Mouse (Mus musculus): ENCODE data around the gene Zfp423. TPM values are rescaled to one million over a fixed set of nuclear protein-coding genes. Genes with fewer than 3 reads are reported as not detected.

Zfp423 gene
- 6.4 and 7.5 TPM in 2 replicates for polyA plus RNA-seq (2012; rRNA removed)

GRCm38 (mm10) chr8:87959320-87959920 is at the start of gene Zfp423:
TSS of gene Zfp423 (minus strand) at chr8:87959595.
- no peak for DNase-seq
- Histone ChIP-seq H3K4me3 (replicated peaks; ENCODE audit: extremely low read depth, low read depth, low read length) (peak within 1 kb of the TSS; percentile 71), H3K4me1 (ENCODE audit: control insufficient read depth, insufficient read depth, low read length) (peaks cover 5% of the 10 kb centered on the region; the same call in 1 of the 2 replicates)
- WGBS = 1% methylated on average over 40 of the region's 48 CpGs
- TF ChIP-seq CTCF (IDR thresholded peaks at IDR 0.05; ENCODE audit: insufficient read depth, low read length) (no peak), POLR2A (IDR thresholded peaks at IDR 0.05; ENCODE audit: borderline replicate concordance, extremely low read depth, low read depth, low read length) (no peak)

GRCm38 (mm10) chr8:88006811-88007210 is 47.4 kb upstream of the Zfp423 start:
- TF ChIP-seq POLR2A (IDR thresholded peaks at IDR 0.05; ENCODE audit: borderline replicate concordance, extremely low read depth, low read depth, low read length) = no peak
- no peak for TF ChIP-seq CTCF (IDR thresholded peaks at IDR 0.05; ENCODE audit: insufficient read depth, low read length)
- 51% methylated on average over 5 of the region's 5 CpGs for WGBS
- no peak for DNase-seq

GRCm38 (mm10) chr8:87984778-87985177 is 25.4 kb upstream of the Zfp423 start:
- TF ChIP-seq CTCF (IDR thresholded peaks at IDR 0.05; ENCODE audit: insufficient read depth, low read length) = no peak
- no peak for TF ChIP-seq POLR2A (IDR thresholded peaks at IDR 0.05; ENCODE audit: borderline replicate concordance, extremely low read depth, low read depth, low read length)
- Histone ChIP-seq H3K4me3 (replicated peaks; ENCODE audit: extremely low read depth, low read depth, low read length) (no peak overlapping the region), H3K4me1 (ENCODE audit: control insufficient read depth, insufficient read depth, low read length) (no peaks in the 10 kb centered on the region)
- DNase-seq = no peak
- 29% methylated on average over 5 of the region's 5 CpGs for WGBS

More at GRCm38 (mm10) chr8:88006811-88007210, 47.4 kb upstream of the Zfp423 start:
- Histone ChIP-seq H3K4me3 (replicated peaks; ENCODE audit: extremely low read depth, low read depth, low read length) (no peak overlapping the region), H3K4me1 (ENCODE audit: control insufficient read depth, insufficient read depth, low read length) (no peaks in the 10 kb centered on the region)

- no peaks in the 10 kb centered on the region for H3K4me1 ChIP-seq (ENCODE audit: control insufficient read depth, insufficient read depth, low read length)
Observed at GRCm38 (mm10) chr8:87984032-87984431, 24.6 kb upstream of the Zfp423 start.

GRCm38 (mm10) chr8:87982936-87983335 is 23.5 kb upstream of the Zfp423 start:
- H3K4me3 ChIP-seq (replicated peaks; ENCODE audit: extremely low read depth, low read depth, low read length) = no peak overlapping the region
- TF ChIP-seq CTCF (IDR thresholded peaks at IDR 0.05; ENCODE audit: insufficient read depth, low read length) (no peak), POLR2A (IDR thresholded peaks at IDR 0.05; ENCODE audit: borderline replicate concordance, extremely low read depth, low read depth, low read length) (no peak)
- H3K4me1 ChIP-seq (ENCODE audit: control insufficient read depth, insufficient read depth, low read length) = no peaks in the 10 kb centered on the region
- WGBS = 91% methylated on average over 4 of the region's 4 CpGs
- DNase-seq = no peak

More at GRCm38 (mm10) chr8:87984032-87984431, 24.6 kb upstream of the Zfp423 start:
- DNase-seq = no peak
- WGBS = 39% methylated on average over 8 of the region's 8 CpGs
- no peak for TF ChIP-seq POLR2A (IDR thresholded peaks at IDR 0.05; ENCODE audit: borderline replicate concordance, extremely low read depth, low read depth, low read length)
- no peak for TF ChIP-seq CTCF (IDR thresholded peaks at IDR 0.05; ENCODE audit: insufficient read depth, low read length)
- no peak overlapping the region for H3K4me3 ChIP-seq (replicated peaks; ENCODE audit: extremely low read depth, low read depth, low read length)

- H3K4me1 ChIP-seq (ENCODE audit: control insufficient read depth, insufficient read depth, low read length) = peaks cover 12% of the 10 kb centered on the region
- 61% methylated on average over 1 of the region's 1 CpGs for WGBS
- no peak for TF ChIP-seq POLR2A (IDR thresholded peaks at IDR 0.05; ENCODE audit: borderline replicate concordance, extremely low read depth, low read depth, low read length)
- no peak for TF ChIP-seq CTCF (IDR thresholded peaks at IDR 0.05; ENCODE audit: insufficient read depth, low read length)
- DNase-seq = no peak
- H3K4me3 ChIP-seq (replicated peaks; ENCODE audit: extremely low read depth, low read depth, low read length) = no peak overlapping the region
Observed at GRCm38 (mm10) chr8:87975466-87975809, 16.0 kb upstream of the Zfp423 start.

- 7% methylated on average over 24 of the region's 24 CpGs for WGBS
- Histone ChIP-seq H3K4me1 (ENCODE audit: control insufficient read depth, insufficient read depth, low read length) (peaks cover 12% of the 10 kb centered on the region), H3K4me3 (replicated peaks; ENCODE audit: extremely low read depth, low read depth, low read length) (no peak overlapping the region)
- peak; percentile 17 for DNase-seq
- no peak for TF ChIP-seq CTCF (IDR thresholded peaks at IDR 0.05; ENCODE audit: insufficient read depth, low read length)
- no peak for TF ChIP-seq POLR2A (IDR thresholded peaks at IDR 0.05; ENCODE audit: borderline replicate concordance, extremely low read depth, low read depth, low read length)
Observed at GRCm38 (mm10) chr8:87974759-87975465, 15.5 kb upstream of the Zfp423 start.

GRCm38 (mm10) chr8:87974122-87974758 is 14.8 kb upstream of the Zfp423 start:
- no peak for TF ChIP-seq CTCF (IDR thresholded peaks at IDR 0.05; ENCODE audit: insufficient read depth, low read length)
- no peak for TF ChIP-seq POLR2A (IDR thresholded peaks at IDR 0.05; ENCODE audit: borderline replicate concordance, extremely low read depth, low read depth, low read length)
- DNase-seq = peak; percentile 6
- Histone ChIP-seq H3K4me3 (replicated peaks; ENCODE audit: extremely low read depth, low read depth, low read length) (no peak overlapping the region), H3K4me1 (ENCODE audit: control insufficient read depth, insufficient read depth, low read length) (peaks cover 12% of the 10 kb centered on the region)
- 13% methylated on average over 21 of the region's 21 CpGs for WGBS

- H3K4me3 ChIP-seq (replicated peaks; ENCODE audit: extremely low read depth, low read depth, low read length) = no peak overlapping the region
- no peak for DNase-seq
- WGBS = 65% methylated on average over 8 of the region's 8 CpGs
- TF ChIP-seq CTCF (IDR thresholded peaks at IDR 0.05; ENCODE audit: insufficient read depth, low read length) = no peak
- no peak for TF ChIP-seq POLR2A (IDR thresholded peaks at IDR 0.05; ENCODE audit: borderline replicate concordance, extremely low read depth, low read depth, low read length)
- no peaks in the 10 kb centered on the region for H3K4me1 ChIP-seq (ENCODE audit: control insufficient read depth, insufficient read depth, low read length)
Observed at GRCm38 (mm10) chr8:87967866-87968620, 8.6 kb upstream of the Zfp423 start.
